Mouse (Mus musculus) 3134 (cell line): Measurements from ENCODE around the gene Olfr1132.
"Not testable (repeated sequence)": the region's sequence is repeated elsewhere in the genome, so short reads cannot be mapped to it uniquely, and the experiment has no call there.

ENCODE experiments used
- DNase-seq: peaks from one replicate; pipeline ENCODE4 v3.0.0-alpha.2; 2011; ENCODE audit warnings: low spot score; ENCODE audit not compliant: insufficient read length; ENCODE audit errors: extremely low read depth

The Olfr1132 gene

DNA sequence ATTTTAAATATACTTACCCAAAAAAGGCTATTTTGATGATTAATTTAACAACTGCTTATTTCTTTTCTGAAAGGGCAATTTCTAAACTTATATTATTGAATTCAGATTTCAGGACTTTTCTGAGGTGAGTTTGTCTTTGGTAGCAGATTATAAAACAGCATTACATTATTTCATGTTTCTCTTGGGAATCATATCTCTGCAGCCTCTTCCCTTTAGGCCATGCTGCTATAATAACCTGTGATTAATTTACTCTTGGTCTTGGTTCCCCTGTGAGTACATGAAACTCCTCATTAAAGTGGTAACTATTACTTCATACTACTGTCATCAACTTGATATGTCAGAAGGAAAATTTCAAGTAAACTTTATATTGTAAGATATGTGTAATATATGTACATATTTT is at the start of gene Olfr1132:
Olfr1132 (minus strand) TSS at position 101 of the 400 bp plus-strand sequence.
- no peak for DNase-seq

- DNase-seq, result no peak
These were observed 36.2 kb upstream of the Olfr1132 start, which contains the start of gene Olfr1135 for GRCm38 (mm10) chr2:87673564-87673963. Olfr1135 (minus strand) TSS chr2:87673664.

DNA sequence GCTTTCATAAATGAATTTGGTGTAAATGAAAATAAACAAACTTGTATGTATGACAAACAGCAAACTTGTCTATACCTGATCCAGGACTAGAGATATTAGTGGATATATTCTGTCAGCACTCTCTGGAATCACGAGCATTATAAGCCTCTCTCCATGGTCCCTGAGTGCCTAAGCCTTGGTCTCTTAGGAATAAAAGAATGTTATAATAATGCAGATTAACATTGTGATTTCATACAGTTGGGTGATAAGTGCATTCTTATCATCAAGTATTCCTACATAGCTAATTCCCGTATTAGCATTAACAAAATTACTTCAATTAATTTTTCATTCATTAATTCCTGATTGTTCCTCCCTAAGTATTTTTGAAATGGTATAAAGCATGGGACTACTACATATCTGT is 21.0 kb upstream of the Olfr1132 start, which contains the start of gene Olfr1134:
Olfr1134 (minus strand) TSS at position 101 of the 400 bp plus-strand sequence.
- DNase-seq, result no peak

GRCm38 (mm10) chr2:87647274-87647673 is 9.9 kb upstream of the Olfr1132 start, which contains the start of gene Olfr1133:
Olfr1133 (minus strand) TSS chr2:87647374.
- no peak for DNase-seq

- DNase-seq, result no peak
These were observed 5.1 kb upstream of the Olfr1132 start for GRCm38 (mm10) chr2:87642441-87642840.

GRCm38 (mm10) chr2:87626804-87627203 is 10.5 kb downstream of the Olfr1132 start, which contains the start of gene Olfr1131:
Olfr1131 (plus strand) TSS chr2:87627104.
- no peak for DNase-seq

DNA sequence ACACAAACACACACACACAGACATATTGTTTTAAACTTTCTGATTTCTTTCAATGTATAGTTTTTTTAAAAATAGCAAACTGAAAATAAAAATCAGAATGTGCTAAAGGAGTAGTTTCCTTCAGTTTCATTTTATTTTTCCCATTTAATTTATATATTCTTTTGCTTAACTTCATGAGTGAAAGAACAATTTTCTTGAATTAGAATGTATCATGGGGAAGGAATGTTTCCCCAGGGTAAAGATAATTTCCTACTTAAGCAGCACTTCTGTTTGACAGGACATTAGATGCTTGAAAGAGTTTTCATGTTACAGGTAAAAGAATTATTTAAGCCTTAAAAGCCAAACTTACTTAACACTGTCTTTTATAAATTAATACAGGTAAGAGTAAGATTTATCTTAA is 31.4 kb downstream of the Olfr1132 start, which contains the start of gene Olfr1130:
Olfr1130 (plus strand) TSS at position 301 of the 400 bp plus-strand sequence.
- DNase-seq, result not testable (repeated sequence)
